Mouse (Mus musculus) forebrain, embryonic 10.5 days (tissue): ENCODE results near the gene Gm49361. TPM values are rescaled to one million over a fixed set of nuclear protein-coding genes. Genes with fewer than 3 reads are reported as not detected.
A peak's percentile ranks its signal among the peaks of the same experiment; 100 is the strongest.
"Not testable (repeated sequence)": the region's sequence is repeated elsewhere in the genome, so short reads cannot be mapped to it uniquely, and the experiment has no call there.

Source experiments
- DNase-seq: peaks from one replicate; pipeline ENCODE4 v3.0.0-alpha.2; 2017; ENCODE audit warnings: low spot score; ENCODE audit errors: extremely low spot score
- H3K27ac ChIP-seq: fragments of 300-500 bp; sonication (generic); 2 replicates; pipeline ENCODE4 v1.5.1; 2016; ENCODE audit warnings: mild to moderate bottlenecking
- H3K27me3 ChIP-seq: fragments of 300-500 bp; sonication (generic); 2 replicates; pipeline ENCODE4 v1.6.1; 2016; ENCODE audit warnings: mild to moderate bottlenecking; ENCODE audit not compliant: poor library complexity, severe bottlenecking
- H3K36me3 ChIP-seq: fragments of 300-500 bp; sonication (generic); replicated peaks from 2 replicates; pipeline ENCODE4 v1.6.1; 2016; ENCODE audit warnings: mild to moderate bottlenecking, moderate library complexity
- H3K4me1 ChIP-seq: fragments of 300-500 bp; sonication (generic); 2 replicates; pipeline ENCODE4 v1.6.1; 2016
- H3K4me3 ChIP-seq: fragments of 300-500 bp; sonication (generic); 2 replicates; pipeline ENCODE4 v1.5.1; 2016; ENCODE audit warnings: mild to moderate bottlenecking, moderate library complexity
- H3K9me3 ChIP-seq: fragments of 300-500 bp; sonication (generic); 2 replicates; pipeline ENCODE4 v1.6.1; 2016; ENCODE audit warnings: mild to moderate bottlenecking, moderate library complexity
- WGBS: fragments of 180-500 bp; shearing (Covaris S2); methylation state at CpG from one replicate; pipeline ENCODE4 v1.1.7; 2016; 5-methylcytosine and 5-hydroxymethylcytosine counted together
- polyA plus RNA-seq: library from polyadenylated mRNA; unstranded; fragments of >200 nt; fragmentation: Nextera tagmentation; extraction: Ambion mirVana; gene quantifications from 2 replicates; pipeline ENCODE4 v1.2.1, GENCODE M21; 2016

Gene Gm49361
- polyA plus RNA-seq, 1 experiment from 2014 or later, result not detected

DNA sequence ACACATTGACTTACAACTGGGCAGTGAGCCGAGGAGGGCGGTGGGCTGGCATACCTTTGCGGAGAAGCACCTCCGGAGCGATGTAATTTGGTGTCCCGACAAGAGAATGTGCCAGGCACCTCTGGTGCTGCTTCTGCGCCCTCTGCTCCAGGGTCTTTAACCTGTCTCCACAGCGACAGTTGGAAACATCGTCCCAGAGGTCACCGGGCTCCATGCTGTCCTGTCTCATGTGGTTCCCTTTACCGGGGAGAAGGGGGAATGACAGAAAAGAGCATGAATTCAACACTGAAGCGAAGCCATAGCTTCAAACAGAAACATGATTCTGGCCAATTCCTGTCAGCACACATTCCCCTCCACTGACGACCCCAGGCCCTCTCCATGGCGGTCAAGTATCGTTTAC is 49.8 kb downstream of the Gm49361 start:
- H3K27me3 ChIP-seq, result no peaks in the 10 kb centered on the region
- DNase-seq, result no peak
- 94% methylated on average over 15 of the region's 15 CpGs for WGBS
- H3K4me1 ChIP-seq, result no peaks in the 10 kb centered on the region
- peaks cover 88% of the 10 kb centered on the region for H3K36me3 ChIP-seq
- no peak overlapping the region for H3K4me3 ChIP-seq
- no peaks in the 10 kb centered on the region for H3K9me3 ChIP-seq
- H3K27ac ChIP-seq, result no peak overlapping the region

- Histone ChIP-seq H3K4me3 (no peak overlapping the region), H3K27me3 (no peaks in the 10 kb centered on the region), H3K4me1 (no peaks in the 10 kb centered on the region), H3K27ac (no peak overlapping the region), H3K36me3 (peaks cover 92% of the 10 kb centered on the region), H3K9me3 (no peaks in the 10 kb centered on the region)
- 90% methylated on average over 8 of the region's 8 CpGs for WGBS
- no peak for DNase-seq
Measured at GRCm38 (mm10) chr14:57695550-57695949, 50.4 kb downstream of the Gm49361 start.

DNA sequence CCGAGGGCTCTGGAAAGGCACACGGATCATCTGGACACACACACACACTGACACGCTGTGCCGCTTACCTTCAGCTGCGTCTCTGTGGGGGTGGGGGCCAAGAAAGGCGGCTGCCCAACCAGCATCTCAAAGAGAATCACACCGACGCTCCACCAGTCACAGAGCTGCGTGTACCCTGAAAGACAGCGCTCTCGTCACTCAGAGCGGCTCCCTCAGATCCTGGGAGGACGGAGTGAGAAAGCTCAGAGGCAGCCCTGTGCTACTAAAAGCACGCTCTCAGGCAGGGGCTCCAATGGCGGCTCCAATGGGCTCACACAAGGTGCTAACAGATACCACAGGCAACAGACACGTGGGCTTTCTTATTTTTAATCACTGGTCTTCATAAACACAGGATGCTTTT is 51.7 kb downstream of the Gm49361 start:
- DNase-seq, result no peak
- Histone ChIP-seq H3K9me3 (no peaks in the 10 kb centered on the region), H3K36me3 (peaks cover 92% of the 10 kb centered on the region), H3K27ac (no peak overlapping the region), H3K4me3 (no peak overlapping the region), H3K4me1 (no peaks in the 10 kb centered on the region), H3K27me3 (no peaks in the 10 kb centered on the region)
- WGBS, result 89% methylated on average over 16 of the region's 16 CpGs

GRCm38 (mm10) chr14:57692517-57693130 is 53.3 kb downstream of the Gm49361 start:
- Histone ChIP-seq H3K4me3 (no peak overlapping the region), H3K4me1 (no peaks in the 10 kb centered on the region), H3K36me3 (peaks cover 89% of the 10 kb centered on the region), H3K27ac (no peak overlapping the region), H3K27me3 (no peaks in the 10 kb centered on the region), H3K9me3 (no peaks in the 10 kb centered on the region)
- WGBS, result 93% methylated on average over 17 of the region's 17 CpGs
- DNase-seq, result no peak

DNA sequence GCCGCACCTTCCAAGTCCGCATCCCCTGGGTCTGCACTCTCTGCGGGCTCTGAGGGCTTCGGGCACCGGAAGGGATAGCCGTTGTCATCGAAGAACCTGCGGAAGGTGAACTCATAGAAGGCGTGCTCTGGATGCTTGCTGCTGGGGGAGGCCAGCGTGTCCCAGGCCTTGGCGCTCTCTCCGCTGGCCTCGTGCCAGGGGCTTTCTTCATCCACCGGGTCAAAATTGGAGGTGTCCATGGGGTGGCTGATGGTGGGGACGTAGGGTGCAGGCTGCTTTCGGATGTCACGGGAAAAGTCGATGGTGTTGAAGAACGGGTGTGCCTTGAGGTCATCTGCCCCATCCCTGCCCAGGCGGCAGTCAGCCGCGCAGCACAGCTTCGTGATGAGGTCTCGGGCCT is 54.6 kb downstream of the Gm49361 start:
- Histone ChIP-seq H3K9me3 (no peaks in the 10 kb centered on the region), H3K27ac (no peak overlapping the region), H3K4me3 (no peak overlapping the region), H3K4me1 (no peaks in the 10 kb centered on the region), H3K27me3 (no peaks in the 10 kb centered on the region), H3K36me3 (peaks cover 76% of the 10 kb centered on the region)
- DNase-seq, result no peak
- 93% methylated on average over 24 of the region's 24 CpGs for WGBS

DNA sequence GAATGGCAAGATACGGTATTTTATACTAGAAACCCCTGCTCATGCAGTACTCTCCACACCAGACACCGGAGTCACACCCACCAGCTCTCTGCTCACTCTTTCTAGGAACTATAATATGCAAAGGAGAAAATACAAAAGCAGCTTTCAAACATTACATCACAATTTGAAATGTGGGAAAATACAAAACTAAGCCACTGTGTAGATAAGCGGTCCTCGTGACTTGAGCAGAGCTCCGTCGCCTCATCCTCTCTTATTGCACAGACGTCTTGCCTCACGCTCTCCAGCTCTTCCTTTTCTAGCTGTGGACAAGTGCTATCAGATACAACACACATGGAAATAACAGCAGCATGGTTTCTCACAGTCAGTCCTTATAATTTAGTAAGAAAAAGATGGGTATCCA is 55.2 kb downstream of the Gm49361 start:
- DNase-seq, result no peak
- H3K27ac ChIP-seq, result no peak overlapping the region
- no peaks in the 10 kb centered on the region for H3K27me3 ChIP-seq
- no peak overlapping the region for H3K4me3 ChIP-seq
- WGBS, result 94% methylated on average over 8 of the region's 8 CpGs
- H3K9me3 ChIP-seq, result no peaks in the 10 kb centered on the region
- H3K36me3 ChIP-seq, result peaks cover 69% of the 10 kb centered on the region
- no peaks in the 10 kb centered on the region for H3K4me1 ChIP-seq

DNA sequence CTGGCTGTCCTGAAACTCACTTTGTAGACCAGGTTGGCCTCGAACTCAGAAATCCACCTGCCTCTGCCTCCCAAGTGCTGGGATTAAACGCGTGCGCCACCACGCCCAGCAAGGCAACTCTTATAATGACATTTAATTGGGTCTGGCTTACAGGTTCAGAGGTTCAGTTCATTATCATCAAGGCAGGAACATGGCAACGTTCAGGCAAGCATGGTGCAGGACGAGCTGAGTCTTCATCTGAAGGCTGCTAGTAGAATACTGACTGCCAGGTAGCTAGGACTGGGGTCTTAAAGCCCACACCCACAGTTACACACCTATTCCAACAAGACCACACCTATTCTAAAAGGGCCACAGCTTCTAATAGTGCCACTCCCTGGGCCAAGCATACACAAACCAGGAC is 57.8 kb downstream of the Gm49361 start:
- not testable (repeated sequence) for H3K9me3 ChIP-seq, H3K27ac ChIP-seq, DNase-seq, H3K4me3 ChIP-seq, H3K4me1 ChIP-seq, H3K27me3 ChIP-seq
- 92% methylated on average over 7 of the region's 7 CpGs for WGBS
- H3K36me3 ChIP-seq, result peaks cover 46% of the 10 kb centered on the region

DNA sequence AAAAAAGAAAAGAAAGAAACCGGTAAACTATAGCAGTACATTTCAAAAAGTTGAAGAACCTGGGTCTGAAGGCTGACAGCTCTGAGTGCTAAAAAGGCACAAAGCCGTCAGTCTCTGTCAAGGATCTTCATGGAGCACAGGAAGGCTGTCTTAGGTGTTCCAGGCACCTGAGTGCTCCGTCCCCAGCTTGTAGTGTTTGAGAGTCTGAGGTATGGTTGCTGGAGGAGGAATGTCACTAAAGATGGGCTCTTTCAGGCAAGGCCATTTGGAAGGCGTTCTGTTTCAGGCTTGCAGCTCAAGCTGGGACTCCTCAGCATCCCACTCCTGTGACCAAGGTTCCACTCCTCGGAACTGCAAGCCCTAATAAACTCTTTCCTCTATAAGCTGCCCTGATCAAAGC is 58.5 kb downstream of the Gm49361 start:
- peaks cover 41% of the 10 kb centered on the region for H3K36me3 ChIP-seq
- H3K4me1 ChIP-seq, result no peaks in the 10 kb centered on the region
- H3K27me3 ChIP-seq, result no peaks in the 10 kb centered on the region
- no peak overlapping the region for H3K27ac ChIP-seq
- no peak overlapping the region for H3K4me3 ChIP-seq
- WGBS, result 85% methylated on average over 5 of the region's 5 CpGs
- DNase-seq, result no peak
- H3K9me3 ChIP-seq, result no peaks in the 10 kb centered on the region

- Histone ChIP-seq H3K27me3 (no peaks in the 10 kb centered on the region), H3K4me1 (no peaks in the 10 kb centered on the region), H3K4me3 (no peak overlapping the region), H3K36me3 (peaks cover 35% of the 10 kb centered on the region), H3K9me3 (no peaks in the 10 kb centered on the region), H3K27ac (no peak overlapping the region)
- DNase-seq, result no peak
- WGBS, result 92% methylated on average over 6 of the region's 6 CpGs
Measured at GRCm38 (mm10) chr14:57686647-57687046, 59.3 kb downstream of the Gm49361 start.

- no peak overlapping the region for H3K27ac ChIP-seq
- H3K4me3 ChIP-seq, result no peak overlapping the region
- no peaks in the 10 kb centered on the region for H3K4me1 ChIP-seq
- no peaks in the 10 kb centered on the region for H3K27me3 ChIP-seq
- no peaks in the 10 kb centered on the region for H3K9me3 ChIP-seq
- WGBS, result 14% methylated on average over 1 of the region's 1 CpGs
- peak; percentile 38 for DNase-seq
- H3K36me3 ChIP-seq, result peaks cover 14% of the 10 kb centered on the region
Measured at GRCm38 (mm10) chr14:57684579-57684978, 61.3 kb downstream of the Gm49361 start.

DNA sequence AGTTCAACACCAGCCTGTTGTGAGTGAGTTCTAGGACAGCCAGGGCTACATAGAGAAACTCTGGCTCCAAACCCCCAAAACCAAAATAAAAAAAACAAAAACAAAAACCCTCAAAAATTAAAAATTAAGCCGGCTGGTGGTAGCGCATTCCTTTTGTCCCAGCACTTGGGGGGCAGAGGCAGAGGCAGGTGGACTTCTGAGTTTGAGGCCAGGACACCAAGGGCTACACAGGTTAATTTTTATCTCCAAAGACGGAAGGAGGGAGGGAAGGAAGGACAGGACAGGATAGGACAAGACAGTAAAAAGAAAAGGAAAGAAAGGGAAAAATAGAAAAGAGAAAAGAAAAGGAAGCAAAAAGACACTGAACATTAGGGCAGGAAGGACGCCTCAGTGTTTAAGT is 63.2 kb downstream of the Gm49361 start:
- DNase-seq, result no peak
- WGBS, result 87% methylated on average over 4 of the region's 4 CpGs
- Histone ChIP-seq H3K9me3 (no peaks in the 10 kb centered on the region), H3K4me1 (no peaks in the 10 kb centered on the region), H3K27ac (no peak overlapping the region), H3K36me3 (no peaks in the 10 kb centered on the region), H3K4me3 (no peak overlapping the region), H3K27me3 (no peaks in the 10 kb centered on the region)

- Histone ChIP-seq H3K9me3 (no peaks in the 10 kb centered on the region), H3K36me3 (no peaks in the 10 kb centered on the region), H3K4me1 (no peaks in the 10 kb centered on the region), H3K4me3 (no peak overlapping the region), H3K27me3 (no peaks in the 10 kb centered on the region), H3K27ac (no peak overlapping the region)
- 47% methylated on average over 5 of the region's 5 CpGs for WGBS
- DNase-seq, result peak; percentile 81
Measured at GRCm38 (mm10) chr14:57679958-57680535, 65.9 kb downstream of the Gm49361 start.

DNA sequence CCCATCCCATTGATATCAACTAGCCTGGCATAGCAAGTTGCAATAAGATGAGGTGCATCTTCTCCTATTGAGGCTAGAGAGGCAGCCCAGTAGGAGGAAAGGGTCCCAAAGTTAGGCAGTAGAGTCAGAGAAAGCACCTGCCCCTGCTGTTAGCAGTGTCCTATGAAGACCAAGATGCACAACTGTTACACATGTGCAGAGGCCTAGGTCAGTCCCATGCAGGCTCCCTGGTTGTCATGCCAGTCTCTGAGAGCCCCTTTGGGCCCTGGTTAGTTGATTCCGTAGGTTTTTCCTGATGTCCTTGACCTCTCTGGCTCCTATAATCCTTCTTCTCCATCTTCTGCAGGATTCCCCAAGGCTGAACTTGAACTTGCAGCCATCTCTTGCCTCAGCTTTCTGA is 66.4 kb downstream of the Gm49361 start:
- DNase-seq, result no peak
- no peaks in the 10 kb centered on the region for H3K9me3 ChIP-seq
- no peaks in the 10 kb centered on the region for H3K27me3 ChIP-seq
- H3K4me3 ChIP-seq, result no peak overlapping the region
- H3K36me3 ChIP-seq, result no peaks in the 10 kb centered on the region
- 23% methylated on average over 1 of the region's 1 CpGs for WGBS
- H3K4me1 ChIP-seq, result no peaks in the 10 kb centered on the region
- H3K27ac ChIP-seq, result no peak overlapping the region

- 77% methylated on average over 2 of the region's 2 CpGs for WGBS
- no peaks in the 10 kb centered on the region for H3K27me3 ChIP-seq
- no peaks in the 10 kb centered on the region for H3K9me3 ChIP-seq
- no peaks in the 10 kb centered on the region for H3K36me3 ChIP-seq
- DNase-seq, result no peak
- no peaks in the 10 kb centered on the region for H3K4me1 ChIP-seq
- H3K27ac ChIP-seq, result no peak overlapping the region
- no peak overlapping the region for H3K4me3 ChIP-seq
Measured at GRCm38 (mm10) chr14:57675481-57675880, 70.4 kb downstream of the Gm49361 start.
